ENCODE assay signal across 9 mouse cellular contexts in the genomic region with DNA sequence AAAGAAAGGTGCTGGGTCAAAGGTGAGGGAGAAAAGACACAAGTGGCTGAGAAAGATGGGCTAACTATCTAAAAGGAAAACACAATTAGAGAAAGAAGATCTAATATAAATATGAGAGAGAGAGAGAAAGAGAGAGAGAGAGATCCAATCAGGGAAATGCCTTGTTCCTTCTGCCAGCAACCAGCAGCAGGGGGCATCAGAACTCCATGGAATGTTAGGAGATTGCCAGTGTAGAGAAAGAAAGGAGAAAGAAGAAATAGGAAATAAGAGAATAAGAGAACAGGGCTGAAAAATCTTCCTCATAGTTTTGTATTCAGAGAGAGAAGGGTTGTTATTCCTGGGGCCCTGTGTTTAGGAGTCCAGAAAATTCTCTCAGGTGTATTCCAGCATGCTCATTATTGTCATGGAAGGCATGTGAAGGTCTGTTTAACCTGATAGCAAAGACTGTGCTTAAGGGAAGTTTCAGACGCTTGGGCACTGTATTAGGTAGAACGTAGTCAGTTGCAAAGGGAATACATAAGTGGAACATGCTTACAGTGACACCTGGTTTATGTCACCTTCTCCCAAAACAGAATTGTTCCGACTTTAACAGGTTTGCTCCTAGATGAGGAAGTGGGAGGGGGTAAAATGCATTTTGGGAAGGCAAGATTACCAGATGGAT.
A peak's percentile ranks its signal among the peaks of the same experiment; 100 is the strongest.
DNase-seq lines count a peak whose midpoint lies in the region; ATAC-seq lines count a peak whose summit lies in the region.
"Had no signal": no experiment of that assay in that cellular context is flagged by ENCODE, and none has a peak within 500 bp of the region (broad histone marks: within the 10 kb centered on the region; RNA-seq: fewer than 3 reads in every experiment).

No protein-coding gene starts in this region.

- no peak overlapping the region for H3K4me2 ChIP-seq in midbrain, embryonic 16.5 days (ENCODE audit: low read length)
- H3K4me2 ChIP-seq: stomach, embryonic 15.5 days had no signal

- ATAC-seq in midbrain, embryonic 16.5 days: peak; percentile 86

- peak; percentile 2 for DNase-seq in ovary, postnatal 10 days (ENCODE audit: low spot score)
- no peak for DNase-seq in ovary, adult 18-20 months (ENCODE audit: low spot score)
- peak; percentile 72 for DNase-seq in cerebellum, adult 9-10 months
- DNase-seq in frontal cortex, postnatal 10 days (ENCODE audit: low spot score in 2 of 2): peak; percentile 19 to 63
- DNase-seq in layer of hippocampus, postnatal 14 days (ENCODE audit: low spot score in 2 of 2): peak; percentile 61 to 74
- DNase-seq in thymus, postnatal 0 days (ENCODE audit: low spot score): no peak
- no peak for DNase-seq in thymus, postnatal 14 days

- H3K9ac ChIP-seq in midbrain, embryonic 16.5 days (ENCODE audit: low read depth, low read length): no peak overlapping the region
- H3K9ac ChIP-seq: stomach, embryonic 15.5 days had no signal

- no peaks in the 10 kb centered on the region for H3K27me3 ChIP-seq in midbrain, embryonic 16.5 days (ENCODE audit: control insufficient read depth, insufficient read depth, low read depth, low read length)
- H3K27me3 ChIP-seq: stomach, embryonic 15.5 days had no signal

- H3K36me3 ChIP-seq in midbrain, embryonic 16.5 days (ENCODE audit: control insufficient read depth, insufficient read depth, low read length): no peaks in the 10 kb centered on the region
- H3K36me3 ChIP-seq: stomach, embryonic 15.5 days had no signal

- no peaks in the 10 kb centered on the region for H3K4me1 ChIP-seq in midbrain, embryonic 16.5 days (ENCODE audit: control insufficient read depth, insufficient read depth, low read length)
- H3K4me1 ChIP-seq: stomach, embryonic 15.5 days had no signal

- H3K4me3 ChIP-seq in midbrain, embryonic 16.5 days (ENCODE audit: low read depth, low read length): no peak overlapping the region
- H3K4me3 ChIP-seq: stomach, embryonic 15.5 days had no signal

- WGBS in midbrain, embryonic 16.5 days: 60% methylated on average over 3 of the region's 3 CpGs

- H3K27ac ChIP-seq in midbrain, embryonic 16.5 days (ENCODE audit: low read length): 0 out of 2 replicates have a peak overlapping the region, but pooled peaks have one; percentile 3
- H3K27ac ChIP-seq: stomach, embryonic 15.5 days had no signal

- H3K9me3 ChIP-seq in midbrain, embryonic 16.5 days (replicated peaks; ENCODE audit: control insufficient read depth, low read length, poor library complexity, severe bottlenecking): no peaks in the 10 kb centered on the region
- H3K9me3 ChIP-seq: stomach, embryonic 15.5 days had no signal

Comparison
In these comparisons a context has a peak if more than half of its experiments do, and no peak if none do; other contexts are left out.
1. DNase-seq: peak in ovary, postnatal 10 days (single experiment), cerebellum, adult 9-10 months (single experiment), frontal cortex, postnatal 10 days (2 of 2) and layer of hippocampus, postnatal 14 days (2 of 2); none in ovary, adult 18-20 months (single experiment), thymus, postnatal 0 days (single experiment) and thymus, postnatal 14 days (single experiment).